Mouse (Mus musculus) erythroid progenitor cell, adult 5-6 weeks (primary cell): Measurements from ENCODE around the gene B4galt5. TPM values are rescaled to one million over a fixed set of nuclear protein-coding genes. Genes with fewer than 3 reads are reported as not detected.

Experiments
- ATAC-seq: replicated peaks from 2 replicates; pipeline ENCODE4 v1.8.0; 2016; ENCODE audit warnings: moderate number of reproducible peaks, mild to moderate bottlenecking, moderate TSS enrichment, inconsistent platforms; ENCODE audit not compliant: poor library complexity, low FRiP score, severe bottlenecking
- total RNA-seq, 2 experiments: library from RNA; stranded (forward) in 1 of 2; stranded (reverse) in 1 of 2; fragments of 150-400 nt in 1 of 2; fragments of 186-747, 209-891 nt in 1 of 2; gene quantifications; 2 replicates each; pipeline versions ENCODE4 v1.2.3 to v1.2.4; 2015 to 2017; ENCODE audit warnings: low replicate concordance in 2 of 2

The B4galt5 gene
- total RNA-seq, 2 experiments from 2014 or later: 7.5 to 29.0 TPM

DNA sequence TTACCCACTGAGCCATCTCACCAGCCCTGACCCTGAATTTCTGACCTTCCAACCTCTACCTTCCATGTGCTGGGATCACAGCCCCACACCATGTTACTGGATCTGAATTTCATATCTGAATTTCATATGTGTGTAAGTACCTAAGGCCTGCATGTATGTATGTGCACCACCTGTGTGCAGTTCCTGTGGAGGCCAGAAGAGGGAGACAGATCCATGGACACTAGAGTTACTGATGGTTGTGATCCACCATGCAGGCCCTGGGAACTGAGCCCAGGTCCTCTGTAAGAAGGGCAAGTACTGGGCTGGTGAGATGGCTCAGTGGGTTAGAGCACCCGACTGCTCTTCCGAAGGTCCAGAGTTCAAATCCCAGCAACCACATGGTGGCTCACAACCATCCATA is 16.1 kb upstream of the B4galt5 start:
- no peak for ATAC-seq

DNA sequence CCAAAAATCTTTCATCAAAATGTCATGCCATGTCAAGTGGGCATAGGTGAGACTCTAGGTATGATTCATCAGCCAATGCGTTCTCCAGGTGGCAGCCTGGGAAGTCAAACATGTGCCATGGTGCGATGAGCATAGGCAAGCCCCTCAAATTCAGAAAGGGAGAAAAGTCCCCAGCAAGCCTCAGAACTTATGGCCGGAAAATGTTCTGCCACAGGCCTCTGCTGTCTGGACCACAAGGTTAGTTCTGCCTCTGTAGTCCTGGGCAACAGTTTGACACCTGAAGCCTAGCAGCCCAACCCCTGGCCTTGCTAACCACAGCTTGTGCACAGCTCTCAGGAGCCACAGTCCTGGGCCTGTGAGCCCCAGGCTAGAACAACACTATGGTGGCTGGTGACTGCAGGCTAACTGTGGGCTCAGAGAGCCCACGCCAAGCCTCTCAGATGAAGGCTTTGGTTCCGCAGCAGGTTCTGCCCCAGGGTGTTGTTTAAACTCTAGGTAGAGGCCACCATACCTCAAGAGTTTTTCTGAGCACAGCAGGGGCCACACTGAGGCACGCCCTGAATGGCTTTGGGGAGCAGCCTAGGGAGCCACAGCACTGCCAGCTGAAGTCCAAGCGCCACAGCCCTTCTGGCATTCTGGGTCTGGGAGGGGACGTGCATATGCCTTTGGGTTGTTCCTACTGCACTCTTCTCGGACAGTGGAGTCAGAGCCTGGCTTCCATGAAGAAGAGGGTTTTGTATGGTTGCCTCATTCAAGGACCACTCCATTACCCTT is 14.5 kb upstream of the B4galt5 start:
- ATAC-seq: no peak

DNA sequence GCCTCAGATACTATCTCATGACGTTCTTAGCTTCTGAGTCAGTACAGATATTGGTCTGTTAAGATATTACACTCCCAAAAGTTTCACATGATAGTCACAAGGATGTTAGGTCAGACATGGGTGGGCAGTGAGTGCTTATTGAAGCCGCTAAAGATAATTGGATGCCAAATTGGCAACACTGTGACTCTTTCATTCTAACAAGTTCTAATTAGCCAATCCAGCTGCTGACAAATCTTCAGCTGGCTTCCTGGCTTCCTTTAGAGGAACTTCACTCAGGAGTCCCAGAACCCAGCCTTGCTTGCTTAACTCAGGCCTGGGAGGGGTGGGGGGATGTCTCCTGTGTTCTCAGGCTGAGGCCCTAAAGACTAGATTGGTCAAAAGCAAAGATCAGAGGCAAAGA is 9.5 kb upstream of the B4galt5 start:
- no peak for ATAC-seq

- ATAC-seq: no peak
Measured at GRCm38 (mm10) chr2:167356885-167357284, 7.9 kb upstream of the B4galt5 start.

DNA sequence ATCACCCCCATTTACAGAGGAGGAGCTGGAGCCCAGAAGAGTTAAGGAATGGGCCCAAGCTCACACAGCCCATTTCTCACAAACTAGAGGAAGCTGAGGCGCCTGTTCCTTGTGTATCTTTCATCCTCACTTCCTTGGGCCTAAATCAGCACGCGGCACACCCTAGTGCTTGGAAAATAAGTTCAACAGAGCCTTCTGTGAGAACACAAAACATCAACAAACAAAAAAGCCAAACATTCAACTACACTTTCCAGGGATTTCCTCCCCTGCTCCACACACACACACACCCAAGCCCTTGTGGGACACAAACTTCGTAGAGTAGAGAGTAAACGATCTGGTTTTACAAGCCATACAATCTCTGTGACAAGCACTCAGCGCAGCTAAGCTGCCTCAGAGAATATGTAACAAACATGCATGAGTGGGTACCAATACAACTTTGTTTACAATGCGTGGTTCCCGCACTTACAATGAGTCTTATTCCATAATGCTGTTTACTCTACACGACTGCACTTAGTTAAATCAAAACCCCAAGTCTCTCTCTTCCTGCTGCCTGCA is 5.7 kb upstream of the B4galt5 start:
- no peak for ATAC-seq

DNA sequence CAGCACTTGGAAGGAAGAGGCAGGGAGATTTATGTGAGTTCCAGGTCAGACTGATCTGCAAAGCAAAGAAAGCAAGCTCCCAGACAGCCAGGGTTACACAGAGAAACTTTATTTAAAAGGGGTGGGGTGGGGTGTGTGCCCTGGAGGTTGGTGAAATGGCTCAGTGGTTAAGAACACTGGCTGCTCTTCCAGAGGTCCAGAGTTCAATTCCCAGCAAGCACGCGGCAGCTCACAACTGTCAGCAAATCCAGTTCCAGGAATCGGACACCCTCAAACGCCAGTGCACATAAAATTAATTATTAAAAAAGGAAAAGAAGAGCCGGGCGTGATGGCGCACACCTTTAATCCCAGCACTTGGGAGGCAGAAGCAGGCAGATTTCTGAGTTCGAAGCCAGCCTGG is 5.1 kb upstream of the B4galt5 start:
- no peak for ATAC-seq

- ATAC-seq: no peak
Measured at GRCm38 (mm10) chr2:167352496-167352895, 3.5 kb upstream of the B4galt5 start.

DNA sequence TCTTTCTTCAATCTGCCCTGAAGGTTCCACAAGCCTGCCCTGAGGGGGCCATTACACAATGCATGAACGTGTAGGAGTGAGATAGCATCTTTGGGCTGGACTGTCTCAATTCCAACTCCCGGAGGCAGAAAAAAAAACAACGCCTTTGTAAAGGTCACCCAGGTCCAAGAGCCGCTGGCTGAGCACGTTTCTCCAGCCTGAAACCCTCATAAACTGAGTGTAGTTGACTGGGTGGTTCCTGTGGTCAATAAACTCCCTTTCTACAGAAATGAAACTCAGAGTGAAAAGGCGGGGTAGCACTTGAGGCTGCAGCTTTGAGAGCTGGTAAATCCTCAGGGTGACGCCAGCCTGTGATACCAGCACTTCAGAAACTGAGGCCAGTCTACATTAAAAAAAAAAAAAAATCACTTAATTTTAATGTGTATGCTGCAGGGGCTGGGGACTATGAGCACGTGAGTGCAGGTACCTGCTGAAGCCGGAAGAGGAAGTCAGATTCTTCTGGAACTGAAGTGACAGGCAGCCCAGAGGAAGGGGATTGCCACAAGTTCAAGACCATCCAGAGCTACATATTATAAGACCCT is 2.5 kb upstream of the B4galt5 start:
- no peak for ATAC-seq

- no peak for ATAC-seq
Measured at GRCm38 (mm10) chr2:167350126-167350650, 1.2 kb upstream of the B4galt5 start.

GRCm38 (mm10) chr2:167349283-167349936 is 427 bp upstream of the B4galt5 start:
- peak; percentile 78 for ATAC-seq

DNA sequence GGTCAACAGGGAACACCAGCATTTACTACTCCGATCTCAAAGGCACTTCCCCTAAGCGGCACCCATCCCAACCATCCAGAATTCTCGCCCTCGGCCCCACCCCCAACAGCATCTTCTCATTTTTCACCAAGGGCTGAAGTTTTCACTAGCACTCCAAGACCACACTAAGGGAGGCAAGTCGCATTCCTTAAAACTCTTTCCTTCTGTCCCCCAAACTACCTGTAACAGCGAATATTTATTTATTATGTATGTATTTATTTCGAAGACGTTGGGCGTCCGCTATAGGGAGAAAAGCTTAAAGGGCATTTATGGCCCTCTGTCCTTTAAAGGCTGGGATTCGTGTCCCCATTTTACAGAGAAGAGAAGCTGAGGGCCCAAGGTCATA is 1.0 kb downstream of the B4galt5 start:
- ATAC-seq: no peak

DNA sequence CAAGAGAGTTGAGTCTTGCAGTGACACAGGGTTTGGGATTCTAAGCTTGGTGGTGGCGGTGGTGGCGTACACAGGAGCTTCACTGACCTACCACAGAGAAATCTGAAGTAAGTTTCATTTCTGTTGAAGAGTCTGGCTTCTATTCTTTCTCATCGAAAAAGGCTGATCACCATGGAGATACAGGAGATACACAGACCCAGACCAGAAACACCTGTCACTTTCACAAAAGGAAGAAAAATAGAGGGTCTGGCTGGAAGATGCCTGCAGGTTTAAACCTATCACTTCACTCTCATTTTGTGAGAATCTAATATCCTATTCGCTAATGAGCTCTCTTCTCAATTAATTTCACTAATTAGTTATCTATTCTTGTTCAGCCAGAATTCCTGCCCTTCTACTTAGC is 1.6 kb downstream of the B4galt5 start:
- no peak for ATAC-seq

DNA sequence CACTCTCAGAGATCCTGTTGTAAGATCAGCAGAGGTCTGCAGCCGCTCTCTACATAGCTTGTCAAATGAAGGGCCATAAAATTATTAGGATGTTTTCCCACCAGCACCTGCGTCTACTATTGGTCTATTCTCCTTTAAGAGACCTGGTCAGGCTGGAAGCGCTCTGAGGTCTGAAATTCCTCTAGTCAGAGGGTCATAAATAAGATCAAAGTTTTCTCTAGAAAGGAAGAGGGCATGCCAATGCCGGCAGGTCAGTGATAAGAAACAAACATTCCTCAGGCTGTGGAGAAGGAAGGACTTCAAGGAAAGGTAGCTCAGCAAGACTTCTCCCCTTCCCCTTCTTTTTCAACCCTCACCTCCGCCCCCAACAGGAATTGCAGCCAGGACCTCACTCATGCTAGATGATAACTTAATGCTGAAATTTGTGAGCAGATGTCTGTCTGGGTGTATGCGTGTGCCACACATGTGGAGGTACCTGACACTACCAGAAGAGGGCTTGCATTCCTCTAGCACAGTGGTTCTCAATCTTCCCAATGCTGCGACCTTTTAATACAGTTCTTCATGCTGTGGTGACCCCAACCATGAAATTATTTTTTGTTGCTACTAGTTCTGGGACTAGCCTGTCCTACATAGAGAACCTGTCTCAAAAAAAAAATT is 3.3 kb downstream of the B4galt5 start:
- no peak for ATAC-seq

GRCm38 (mm10) chr2:167344871-167345507 is 4.0 kb downstream of the B4galt5 start:
- no peak for ATAC-seq

GRCm38 (mm10) chr2:167343369-167344140 is 5.4 kb downstream of the B4galt5 start:
- ATAC-seq: no peak

- no peak for ATAC-seq
Measured at GRCm38 (mm10) chr2:167342876-167343275, 6.1 kb downstream of the B4galt5 start.

- ATAC-seq: no peak
Measured at GRCm38 (mm10) chr2:167337580-167337979, 11.4 kb downstream of the B4galt5 start.

- ATAC-seq: no peak
Measured at GRCm38 (mm10) chr2:167337214-167337512, 11.8 kb downstream of the B4galt5 start.
